Mouse (Mus musculus): ENCODE data around the gene Ano9.

GRCm38 (mm10) chr7:141146043-141146595, 28.5 kb upstream of the Ano9 start:
- TF ChIP-seq CTCF (IDR thresholded peaks at IDR 0.05; ENCODE audit: low read depth) (no peak), EP300 (IDR thresholded peaks at IDR 0.05; ENCODE audit: low read depth) (no peak; the same call in 1 of the 2 replicates)
